Mouse (Mus musculus) urinary bladder, postnatal 36 days (tissue): ENCODE results near the gene Rwdd2b.

Experiments used
- DNase-seq, 2 experiments: peaks; one replicate each; pipeline ENCODE4 v3.0.0; 2022; ENCODE audit warnings: low spot score in 2 of 2, mixed read lengths in 1 of 2

The Rwdd2b gene

DNA sequence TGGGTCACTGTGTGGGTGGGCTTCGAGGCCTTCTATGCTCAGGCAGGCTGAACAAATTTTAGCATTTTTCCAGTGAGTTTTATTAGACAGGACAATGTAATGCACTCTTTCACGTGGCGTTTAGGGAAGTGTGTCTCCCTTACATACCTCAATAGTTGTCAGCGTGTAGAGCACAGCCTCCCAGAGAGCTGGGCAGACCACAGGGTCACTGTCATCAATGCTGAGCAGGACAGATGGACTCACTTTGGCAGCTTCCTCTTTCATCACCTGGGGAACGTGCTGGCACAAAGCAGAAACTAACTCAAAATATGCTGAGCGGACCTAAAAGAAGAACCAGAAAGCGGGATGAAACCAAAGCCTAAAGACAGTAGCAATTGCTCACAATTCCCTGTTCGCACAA is 19.7 kb downstream of the Rwdd2b start:
- no peak for DNase-seq

GRCm38 (mm10) chr16:87405001-87405400 is 35.4 kb downstream of the Rwdd2b start:
- no peak for DNase-seq

GRCm38 (mm10) chr16:87393813-87394548 is 46.4 kb downstream of the Rwdd2b start:
- peak; percentile 36 to 41 for DNase-seq

GRCm38 (mm10) chr16:87387444-87387977 is 52.9 kb downstream of the Rwdd2b start:
- DNase-seq: no peak

DNA sequence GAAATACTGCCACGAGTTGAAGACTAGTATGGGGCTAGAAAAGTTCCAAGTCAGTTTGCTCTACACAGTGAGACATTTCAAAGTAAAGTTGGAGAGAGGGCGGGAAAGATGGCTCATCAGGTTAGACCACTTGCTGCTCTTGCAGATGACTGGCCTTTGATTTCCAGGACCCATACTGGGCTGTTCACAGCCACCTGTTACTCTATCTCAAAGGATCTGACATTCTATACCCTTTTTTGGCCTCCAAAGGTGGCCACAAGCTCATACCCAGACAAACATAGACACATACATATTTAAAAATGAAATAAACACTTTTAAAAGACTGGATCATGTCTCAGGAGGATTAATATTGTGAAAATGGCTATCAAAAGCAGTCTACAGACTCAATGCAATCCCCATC is 56.0 kb downstream of the Rwdd2b start:
- DNase-seq: no peak
